Mouse (Mus musculus): ENCODE data around the gene Ablim2. TPM values are rescaled to one million over a fixed set of nuclear protein-coding genes. Genes with fewer than 3 reads are reported as not detected.

Ablim2 gene
- polyA plus RNA-seq, 1 experiment from 2014 or later, result 0.45 TPM

GRCm38 (mm10) chr5:35926511-35926910 lies 168.8 kb downstream of the Ablim2 start:
- no peak for TF ChIP-seq CTCF (IDR thresholded peaks at IDR 0.05; ENCODE audit: low read depth)
- TF ChIP-seq EP300 (IDR thresholded peaks at IDR 0.05; ENCODE audit: low read depth), result no peak
- H3K4me3 ChIP-seq (ENCODE audit: low read depth, low read length), result no peak overlapping the region
- H3K9ac ChIP-seq (replicated peaks), result no peak overlapping the region
- no peak overlapping the region for H3K27ac ChIP-seq (ENCODE audit: low read depth)
- ATAC-seq (no peak), DNase-seq (no peak)
- no peak overlapping the region for H3K4me2 ChIP-seq (ENCODE audit: low read depth, low read length)
- H3K4me1 ChIP-seq (ENCODE audit: insufficient read depth), result no peaks in the 10 kb centered on the region
- no peaks in the 10 kb centered on the region for H3K9me3 ChIP-seq (ENCODE audit: low read length)
- 74% methylated on average over 8 of the region's 8 CpGs for WGBS (ENCODE audit: insufficient replicate concordance)
- H3K36me3 ChIP-seq (replicated peaks; ENCODE audit: insufficient read depth, low read length), result no peaks in the 10 kb centered on the region
- no peaks in the 10 kb centered on the region for H3K27me3 ChIP-seq (ENCODE audit: insufficient read depth, low read length)

DNA sequence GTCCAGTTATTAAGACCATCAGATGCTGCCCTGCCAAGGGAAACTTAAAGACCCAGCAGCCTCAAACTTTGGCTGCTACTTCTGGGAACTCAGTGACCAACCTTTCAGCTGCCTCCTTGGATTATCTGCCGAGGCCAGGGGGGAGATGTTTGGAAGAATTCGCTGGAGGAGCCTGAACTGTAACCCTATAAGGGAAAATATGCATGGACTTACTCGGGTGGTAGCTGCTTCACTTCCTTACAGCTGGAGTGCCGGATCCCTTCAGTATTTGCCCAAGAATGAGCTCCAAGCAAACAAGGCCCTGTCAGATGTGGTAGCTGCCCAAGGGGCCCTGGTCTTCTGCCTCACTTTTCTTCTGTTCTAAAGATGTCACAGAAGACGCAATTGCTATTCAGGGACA lies 173.6 kb downstream of the Ablim2 start:
- Histone ChIP-seq H3K4me1 (ENCODE audit: insufficient read depth) (no peaks in the 10 kb centered on the region), H3K9me3 (ENCODE audit: low read length) (no peaks in the 10 kb centered on the region), H3K4me3 (ENCODE audit: low read depth, low read length) (no peak overlapping the region), H3K27ac (ENCODE audit: low read depth) (no peak overlapping the region), H3K36me3 (replicated peaks; ENCODE audit: insufficient read depth, low read length) (no peaks in the 10 kb centered on the region), H3K9ac (replicated peaks) (no peak overlapping the region), H3K4me2 (ENCODE audit: low read depth, low read length) (no peak overlapping the region), H3K27me3 (ENCODE audit: insufficient read depth, low read length) (no peaks in the 10 kb centered on the region)
- DNase-seq (no peak), ATAC-seq (no peak)
- no peak for TF ChIP-seq CTCF (IDR thresholded peaks at IDR 0.05; ENCODE audit: low read depth)
- no peak for TF ChIP-seq EP300 (IDR thresholded peaks at IDR 0.05; ENCODE audit: low read depth)
- 62% methylated on average over 5 of the region's 5 CpGs for WGBS (ENCODE audit: insufficient replicate concordance)

DNA sequence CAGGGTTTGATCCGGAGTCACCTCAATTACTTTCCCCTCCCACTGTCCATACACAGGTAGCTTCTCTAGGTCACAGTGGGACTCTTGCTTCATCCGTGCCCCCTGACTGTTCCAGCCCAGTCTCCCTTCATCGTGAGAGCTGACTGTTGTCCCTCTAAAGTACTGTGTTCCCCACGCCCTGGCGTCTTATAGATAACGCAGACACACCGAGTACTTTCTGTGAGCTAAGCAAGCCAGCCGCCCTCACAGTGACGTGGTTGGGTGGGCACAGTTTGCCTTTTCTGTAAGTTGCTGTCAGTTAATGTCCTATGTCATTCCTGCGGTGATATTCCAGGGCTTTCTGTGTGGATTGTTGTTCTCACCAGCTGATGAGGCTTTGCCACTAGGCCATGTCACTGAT lies 175.4 kb downstream of the Ablim2 start:
- Histone ChIP-seq H3K4me1 (ENCODE audit: insufficient read depth) (no peaks in the 10 kb centered on the region), H3K4me2 (ENCODE audit: low read depth, low read length) (no peak overlapping the region), H3K36me3 (replicated peaks; ENCODE audit: insufficient read depth, low read length) (no peaks in the 10 kb centered on the region), H3K9ac (replicated peaks) (no peak overlapping the region), H3K27me3 (ENCODE audit: insufficient read depth, low read length) (no peaks in the 10 kb centered on the region), H3K27ac (ENCODE audit: low read depth) (no peak overlapping the region), H3K9me3 (ENCODE audit: low read length) (no peaks in the 10 kb centered on the region), H3K4me3 (ENCODE audit: low read depth, low read length) (no peak overlapping the region)
- TF ChIP-seq CTCF (IDR thresholded peaks at IDR 0.05; ENCODE audit: low read depth), result no peak
- no peak for TF ChIP-seq EP300 (IDR thresholded peaks at IDR 0.05; ENCODE audit: low read depth)
- ATAC-seq (no peak), DNase-seq (no peak)
- 69% methylated on average over 10 of the region's 10 CpGs for WGBS (ENCODE audit: insufficient replicate concordance)

Other genes starting within 250 kb of the Ablim2 start
- 1.5 and 1.8 TPM in 2 replicates for gene Cpz, start 232.2 kb upstream of the Ablim2 start, polyA plus RNA-seq (2015; fragmentation: Nextera tagmentation; extraction: Ambion mirVana)
- 1.5 and 1.7 TPM in 2 replicates for gene Trmt44, start 182.8 kb upstream of the Ablim2 start, polyA plus RNA-seq (2015; fragmentation: Nextera tagmentation; extraction: Ambion mirVana)
- 4.0 and 4.3 TPM in 2 replicates for gene Acox3, start 174.8 kb upstream of the Ablim2 start, polyA plus RNA-seq (2015; fragmentation: Nextera tagmentation; extraction: Ambion mirVana)
- 2.3 and 2.6 TPM in 2 replicates for gene Htra3, start 78.1 kb upstream of the Ablim2 start, polyA plus RNA-seq (2015; fragmentation: Nextera tagmentation; extraction: Ambion mirVana)
- gene Sh3tc1, start 17.9 kb upstream of the Ablim2 start, polyA plus RNA-seq (2015; fragmentation: Nextera tagmentation; extraction: Ambion mirVana), result 3.4 and 3.5 TPM in 2 replicates
- 1.1 and 1.2 TPM in 2 replicates for gene Afap1, start 135.4 kb downstream of the Ablim2 start, polyA plus RNA-seq (2015; fragmentation: Nextera tagmentation; extraction: Ambion mirVana)